Mouse (Mus musculus): ENCODE measurements around the gene Cbx6.
"Not testable (repeated sequence)": the region's sequence is repeated elsewhere in the genome, so short reads cannot be mapped to it uniquely, and the experiment has no call there.

Cbx6 gene

DNA sequence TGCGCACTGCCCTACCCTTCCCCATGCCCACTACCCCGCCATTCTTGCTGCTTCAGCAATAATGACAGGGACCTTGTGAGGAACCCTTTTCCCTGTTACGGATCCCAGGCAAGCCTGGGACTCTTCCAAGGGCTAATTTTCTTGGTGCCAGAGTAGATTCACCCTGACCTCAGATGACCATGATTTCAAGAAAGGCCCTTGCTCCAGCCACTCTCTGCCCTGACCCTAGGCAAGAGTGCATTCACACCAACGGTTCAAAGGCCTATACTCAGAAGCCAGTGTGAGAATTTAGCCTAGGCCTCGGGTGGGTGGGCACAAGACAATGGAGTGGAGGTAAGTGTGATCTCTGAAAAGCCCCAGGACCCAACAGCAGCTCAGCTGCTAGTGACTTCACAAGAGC, 5.1 kb downstream of the Cbx6 start:
- no peak for DNase-seq

DNA sequence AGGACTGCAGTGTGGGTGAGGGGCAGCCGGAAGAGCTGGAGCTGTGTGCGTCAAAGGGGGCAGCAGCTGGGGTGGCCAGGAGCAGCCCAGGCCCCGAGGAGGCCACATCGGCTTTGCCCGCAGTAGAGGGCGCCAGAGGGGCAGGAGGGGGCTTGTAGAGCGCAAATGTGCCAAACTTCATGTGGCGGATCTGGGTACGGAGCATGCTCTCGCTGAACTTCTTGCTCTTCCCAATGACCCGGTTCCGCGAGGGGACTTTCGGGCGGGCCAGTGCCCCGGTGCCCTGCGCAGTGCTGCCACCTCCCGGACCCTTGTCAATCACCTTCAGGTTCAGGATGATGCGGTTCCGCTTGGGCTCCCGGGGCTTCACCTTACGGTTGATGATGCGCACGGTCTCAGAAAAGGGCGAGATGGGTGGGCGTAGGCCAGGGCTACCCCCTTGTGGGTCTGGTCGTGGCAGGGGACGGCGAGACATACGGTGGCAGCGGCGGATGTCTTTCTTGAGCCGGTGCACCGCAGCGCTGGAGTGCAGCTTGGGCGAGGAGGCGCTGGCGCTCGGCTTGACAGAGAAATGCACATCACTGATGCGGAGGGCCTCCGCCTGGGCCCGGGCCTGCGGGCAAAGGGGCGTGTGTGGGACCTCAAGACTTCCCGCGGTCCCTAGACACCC, 6.0 kb downstream of the Cbx6 start:
- no peak for DNase-seq

DNA sequence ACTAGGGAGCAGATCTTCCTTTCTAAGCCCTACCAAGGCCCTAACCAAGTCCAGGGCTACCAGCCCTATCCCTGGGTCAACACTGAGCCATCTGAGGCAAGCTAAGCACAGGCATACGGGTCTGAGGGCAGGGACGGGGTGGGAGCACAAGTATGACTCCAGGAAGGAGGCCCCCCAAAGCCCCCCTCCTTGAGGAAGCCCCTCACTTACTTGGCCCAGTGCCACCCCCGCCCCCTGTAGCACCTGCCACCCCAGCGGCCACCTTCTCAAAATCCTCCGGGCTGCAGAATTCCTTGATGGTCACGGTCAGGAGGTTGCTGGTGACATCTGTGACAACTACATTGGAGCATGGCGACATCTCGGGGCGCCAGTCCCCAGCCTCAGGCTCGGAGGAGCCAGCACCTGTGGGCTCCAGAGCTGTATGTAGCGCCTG, 6.7 kb downstream of the Cbx6 start:
- no peak for DNase-seq

DNA sequence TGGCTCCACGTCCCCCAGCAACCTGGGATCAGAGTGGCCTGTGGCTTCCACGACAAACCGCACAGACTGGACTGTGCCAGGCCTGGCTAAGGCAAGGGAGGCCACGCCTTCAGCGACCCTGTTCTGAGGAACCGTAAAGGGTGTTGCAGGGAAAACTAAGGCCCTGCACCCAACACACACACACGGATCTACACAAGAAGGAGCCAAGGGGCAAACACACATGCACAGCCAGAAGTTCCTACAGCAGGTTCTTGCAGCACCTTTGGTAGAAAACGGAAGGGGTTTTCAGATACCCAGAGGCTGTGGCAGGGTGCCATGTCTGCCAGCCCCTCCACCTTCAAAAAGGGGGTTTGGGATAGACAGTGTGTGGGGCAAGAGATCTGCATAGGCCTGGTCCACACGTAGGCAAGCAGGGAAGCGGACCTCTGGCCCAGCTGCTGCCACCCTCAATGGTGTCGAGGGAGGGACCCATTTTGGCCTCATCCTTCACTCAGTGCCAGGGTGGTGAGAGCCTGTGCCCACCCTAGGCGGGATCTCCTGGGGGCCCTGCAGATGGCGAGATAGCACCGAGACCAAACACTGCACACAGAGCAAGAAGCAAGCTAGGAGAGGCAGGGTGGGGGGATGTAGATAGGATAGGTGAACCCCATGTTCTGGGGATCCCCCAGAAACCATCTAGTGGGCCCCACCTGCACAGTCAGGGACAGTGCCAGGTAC, 7.3 kb downstream of the Cbx6 start:
- DNase-seq = no peak

DNA sequence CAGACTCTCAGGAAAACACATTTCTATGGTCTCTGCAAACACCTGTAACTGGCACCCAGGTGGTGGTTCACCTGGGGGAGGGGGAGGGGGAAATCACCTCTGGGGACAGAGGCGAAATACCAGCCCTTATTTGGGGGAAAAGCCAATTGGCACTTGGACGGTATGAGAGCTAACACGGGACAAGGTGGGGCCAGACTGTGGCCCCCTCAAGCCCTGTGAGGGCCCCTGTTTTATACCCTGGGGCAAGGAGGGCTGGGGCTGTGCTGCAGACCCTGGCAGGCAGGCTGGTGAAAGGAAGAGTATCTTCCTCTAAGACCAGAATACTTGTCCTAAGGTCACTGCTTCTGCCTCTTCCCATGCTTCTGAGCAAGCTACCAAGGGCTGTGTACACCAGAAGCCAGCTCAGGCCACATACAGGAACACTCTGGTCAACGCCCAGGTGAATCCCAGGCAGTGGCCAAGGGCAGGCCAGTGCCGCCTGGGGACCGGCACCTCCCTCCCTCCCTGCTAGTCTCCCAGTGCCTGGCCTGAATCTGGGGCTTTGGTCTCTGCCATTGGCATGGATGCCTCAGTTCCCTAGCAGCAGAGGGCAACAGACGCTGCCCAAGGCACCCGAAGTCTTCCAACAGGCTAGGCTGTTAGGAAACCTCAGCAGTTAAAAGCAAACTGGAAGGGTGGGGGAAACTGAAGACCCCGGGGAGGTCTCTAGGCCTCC, 8.1 kb downstream of the Cbx6 start:
- DNase-seq = no peak

DNA sequence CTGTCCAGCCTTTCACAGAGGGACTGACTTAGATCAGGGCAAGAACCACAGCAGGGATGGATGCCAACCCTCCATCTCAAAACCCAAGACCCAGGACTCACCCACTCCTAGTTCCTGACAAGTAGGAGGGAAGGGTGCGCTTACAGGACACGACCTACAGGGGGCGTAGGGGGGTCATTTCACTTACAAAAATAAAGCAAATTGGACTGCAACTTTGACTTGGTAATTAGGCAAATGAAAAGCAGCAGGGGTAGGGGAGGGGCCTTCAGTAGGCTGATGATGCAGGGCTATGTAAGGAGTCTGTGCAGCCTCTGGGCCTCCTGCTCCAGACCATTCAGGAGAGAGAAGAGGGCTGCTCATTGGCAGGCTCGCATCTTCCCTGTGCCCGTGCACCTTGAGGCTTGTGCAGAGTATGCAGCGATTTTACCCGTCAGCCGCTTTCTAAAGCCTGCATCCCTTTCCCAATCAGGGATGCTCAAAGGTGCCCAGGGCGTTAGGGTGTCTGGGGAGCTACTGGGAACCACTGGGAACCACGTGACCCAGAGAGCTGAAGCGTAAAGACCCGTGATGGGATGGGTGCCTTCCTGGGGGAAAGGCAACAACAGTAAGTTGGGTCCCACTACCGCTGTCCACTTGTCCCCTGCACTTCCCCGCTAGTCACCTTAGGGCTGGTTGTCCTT, 9.2 kb downstream of the Cbx6 start:
- no peak for DNase-seq

DNA sequence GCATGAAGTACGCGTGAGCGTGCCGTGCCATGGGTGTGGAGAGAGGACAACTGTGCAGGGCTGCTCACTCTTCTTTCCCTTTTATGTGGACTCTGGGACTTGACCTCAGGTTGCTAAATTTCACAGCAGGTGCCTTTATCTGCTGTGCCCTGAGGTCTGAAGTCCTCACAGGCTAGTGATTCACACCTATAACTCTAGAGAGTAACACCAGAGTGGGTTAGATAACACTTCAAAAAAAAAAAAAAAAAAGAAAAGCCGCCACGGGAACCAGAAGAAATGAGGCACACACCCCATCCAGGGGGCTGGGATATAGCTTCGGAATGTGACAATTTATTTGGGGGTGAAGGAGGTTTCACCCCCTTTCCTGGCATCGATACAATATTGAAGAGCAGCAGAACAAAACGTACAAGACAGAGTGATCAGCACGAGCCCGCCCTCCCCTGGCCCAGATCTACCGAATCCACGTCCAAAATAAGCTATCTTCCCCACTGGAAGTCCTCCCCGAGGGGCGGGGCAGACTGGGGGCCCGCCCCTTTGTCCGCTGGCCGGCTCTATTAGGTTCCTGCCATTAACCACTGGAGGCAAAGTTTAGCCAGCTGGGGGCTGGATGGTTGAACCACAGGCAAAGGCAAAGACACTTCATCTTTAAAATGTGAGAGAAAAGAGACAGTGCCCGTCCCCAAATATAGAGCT, 10.8 kb downstream of the Cbx6 start:
- no peak for DNase-seq

DNA sequence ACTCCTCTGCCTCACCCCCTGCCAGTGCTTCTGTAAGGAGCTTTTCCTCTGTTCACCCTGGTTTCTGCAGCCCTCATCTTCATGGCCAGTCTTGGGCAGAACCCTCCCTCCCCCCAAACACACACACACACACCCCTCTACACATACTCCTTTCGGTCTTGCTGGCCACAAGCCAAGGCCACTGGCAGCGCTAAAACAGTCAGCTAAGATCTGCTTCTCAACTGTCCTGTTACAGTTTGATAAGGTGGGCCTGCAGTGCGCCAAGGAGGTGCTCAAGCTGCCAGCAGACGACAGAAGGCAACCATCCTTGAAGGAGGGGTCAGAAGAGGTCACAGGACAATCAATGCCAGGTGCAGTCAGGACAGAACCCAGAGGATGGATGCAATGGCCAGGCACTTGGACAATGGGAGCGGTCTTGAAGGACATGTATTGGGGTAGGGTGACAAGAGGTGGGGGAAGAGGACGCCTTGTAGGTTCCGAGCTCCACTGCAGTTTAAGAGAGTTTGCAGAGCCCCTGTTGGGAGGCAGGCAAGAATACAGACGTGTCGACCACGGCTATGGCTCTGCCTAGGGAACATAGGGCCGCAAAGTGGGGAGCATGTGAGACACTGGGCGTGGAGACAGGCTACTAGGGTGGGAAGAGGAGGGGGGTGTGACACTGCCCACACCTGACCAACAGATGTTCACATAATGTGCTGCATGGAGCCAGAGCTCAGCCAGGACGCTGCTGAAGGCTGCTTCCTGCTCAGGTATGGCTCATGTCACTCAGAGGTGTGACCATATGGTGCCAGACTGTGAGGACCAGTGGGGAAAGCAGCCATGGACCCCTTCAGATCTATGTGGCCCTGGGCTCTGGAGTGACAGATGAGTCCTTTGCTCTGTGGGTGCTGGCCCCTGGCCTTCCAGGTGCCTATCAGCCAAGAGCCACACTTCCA, 12.0 kb downstream of the Cbx6 start:
- no peak for DNase-seq

DNA sequence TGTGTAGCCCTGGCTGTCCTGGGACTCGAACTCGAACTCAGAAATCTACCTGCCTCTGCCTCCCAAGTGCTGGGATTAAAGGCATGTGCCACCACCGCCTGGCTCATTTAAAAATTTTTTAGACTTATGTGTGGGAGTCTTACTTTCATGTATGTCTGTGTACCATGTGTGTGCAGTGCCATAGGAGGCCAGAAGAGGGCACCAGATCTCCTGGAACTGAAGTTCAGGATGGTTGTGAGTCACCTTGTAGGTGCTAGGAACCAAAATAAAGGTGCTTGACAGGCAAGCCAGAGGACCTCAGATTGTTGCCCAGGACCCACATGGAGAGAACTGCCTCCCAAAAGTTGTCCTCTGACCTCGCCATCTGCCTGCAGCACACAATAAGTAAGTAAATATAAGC, 16.2 kb downstream of the Cbx6 start:
- no peak for DNase-seq

DNA sequence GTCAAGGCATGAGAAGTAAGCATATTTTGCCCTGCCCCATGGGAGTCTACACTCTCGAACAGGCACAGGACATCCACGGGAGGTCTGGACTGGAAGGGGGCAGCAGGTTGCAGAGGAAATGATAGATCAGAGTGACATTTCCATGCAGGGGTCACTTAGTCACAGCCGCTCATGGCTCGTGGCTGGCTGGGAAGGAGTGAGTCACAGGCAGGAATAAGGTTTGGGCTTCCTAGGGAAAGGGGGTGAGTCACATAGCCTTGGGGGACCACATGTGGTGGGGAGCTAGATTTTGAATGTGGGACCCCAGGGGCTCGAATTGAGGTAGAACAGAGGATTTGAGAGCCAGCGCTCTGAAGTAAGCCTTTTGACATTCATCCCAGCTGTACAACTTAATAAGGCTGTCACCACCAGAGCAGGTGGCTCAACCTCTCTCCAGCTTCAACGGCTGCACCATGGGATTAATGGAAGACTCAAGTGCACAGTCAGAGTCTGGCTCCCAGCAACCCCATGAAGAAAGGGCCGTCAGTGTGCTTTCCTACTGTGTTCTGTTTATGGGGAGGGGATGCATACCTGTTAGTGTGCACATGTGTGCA, 20.7 kb downstream of the Cbx6 start:
- DNase-seq = no peak

DNA sequence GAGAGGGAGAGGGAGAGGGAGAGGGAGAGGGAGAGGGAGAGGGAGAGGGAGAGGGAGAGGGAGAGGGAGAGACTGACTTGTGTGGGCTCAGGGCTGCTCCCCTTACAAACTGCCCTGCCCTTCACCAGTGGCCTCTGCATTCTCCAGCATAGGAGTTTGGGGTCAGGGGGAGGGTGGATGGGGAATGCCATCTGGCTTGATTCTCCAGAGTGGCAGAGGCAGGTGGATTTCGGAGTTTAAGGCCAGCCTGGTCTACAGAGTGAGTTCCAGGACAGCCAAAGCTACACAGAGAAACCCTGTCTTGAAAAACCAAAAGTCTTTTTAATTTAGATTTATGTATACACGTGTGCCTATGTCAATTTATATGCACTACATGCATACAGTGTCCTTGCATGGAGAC, 21.6 kb downstream of the Cbx6 start:
- not testable (repeated sequence) for DNase-seq

DNA sequence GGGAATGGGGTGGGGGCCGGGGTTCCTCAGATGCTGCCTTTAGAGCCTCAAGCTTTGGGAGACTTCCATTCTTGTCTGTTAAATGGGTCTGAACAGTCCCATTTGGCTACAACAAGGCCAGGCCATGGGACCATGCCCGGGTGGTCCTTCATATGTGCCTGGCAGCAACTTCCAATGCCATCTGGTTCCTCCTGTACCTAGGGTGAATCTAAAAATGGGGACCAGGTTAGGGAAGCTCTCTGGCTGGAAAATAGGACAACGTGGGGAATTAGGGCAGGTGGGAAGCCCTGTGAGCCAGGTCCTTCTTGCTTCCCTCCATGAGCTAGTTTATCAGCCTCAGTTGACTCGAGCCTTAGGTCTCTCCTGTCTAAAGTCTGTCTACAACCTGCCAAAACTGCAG, 23.5 kb downstream of the Cbx6 start:
- DNase-seq = no peak

DNA sequence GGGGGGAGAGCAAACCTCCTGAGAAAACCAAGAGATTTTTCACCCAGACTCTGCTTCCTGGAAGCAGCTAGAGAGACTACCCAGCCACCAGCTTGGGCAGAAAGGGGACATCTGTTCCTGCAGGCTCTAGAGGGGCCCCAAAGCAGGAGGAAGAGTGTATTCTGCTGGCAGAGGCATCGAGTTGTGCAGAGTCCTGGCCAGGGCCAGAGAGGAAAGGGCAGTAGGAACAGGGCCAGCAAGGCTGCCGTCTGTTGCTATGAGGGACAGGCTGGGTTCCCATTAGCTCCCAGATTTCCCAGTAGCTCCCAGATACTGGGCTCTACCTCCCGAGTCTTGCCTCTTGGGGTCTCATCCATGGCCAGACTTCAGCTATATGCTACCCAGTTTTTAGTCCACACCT, 24.4 kb downstream of the Cbx6 start:
- DNase-seq = no peak

DNA sequence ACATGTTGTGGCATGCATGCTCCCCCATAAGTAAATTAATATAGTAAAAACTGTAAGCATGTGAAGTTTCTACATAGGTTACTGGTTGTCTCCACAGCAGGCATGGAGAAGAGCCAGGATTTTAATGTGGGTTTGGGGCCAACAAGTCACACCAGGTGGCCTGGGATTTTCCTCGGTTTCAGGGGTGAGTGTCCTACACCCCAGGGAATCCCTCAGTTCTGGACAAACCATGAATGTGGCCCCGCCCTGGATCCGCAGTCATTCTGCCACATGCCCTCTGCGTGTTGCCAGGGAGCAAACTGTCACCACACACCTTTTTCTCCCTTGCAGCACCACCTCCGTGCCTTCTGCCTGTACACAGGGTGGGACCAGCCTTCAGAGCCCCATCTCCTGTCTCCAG, 25.8 kb downstream of the Cbx6 start:
- DNase-seq = no peak

DNA sequence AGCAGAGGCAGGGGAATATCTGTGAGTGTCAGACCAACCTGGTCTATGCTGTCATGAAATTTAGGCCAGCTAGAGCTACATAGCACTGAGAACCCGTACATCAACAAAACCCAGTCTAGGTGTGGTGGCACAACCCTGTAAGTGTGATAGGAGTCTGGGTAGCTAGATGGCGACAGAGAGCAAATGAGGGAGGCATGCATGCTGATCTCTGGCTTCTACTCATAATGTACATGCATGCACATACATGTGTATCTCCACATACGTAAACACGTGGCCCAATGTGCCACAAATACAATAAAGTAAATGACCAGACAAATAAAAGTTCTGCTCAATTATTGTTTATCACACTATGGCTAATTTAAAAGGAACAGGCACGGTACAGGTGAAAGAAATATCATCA, 26.4 kb downstream of the Cbx6 start:
- DNase-seq = no peak

DNA sequence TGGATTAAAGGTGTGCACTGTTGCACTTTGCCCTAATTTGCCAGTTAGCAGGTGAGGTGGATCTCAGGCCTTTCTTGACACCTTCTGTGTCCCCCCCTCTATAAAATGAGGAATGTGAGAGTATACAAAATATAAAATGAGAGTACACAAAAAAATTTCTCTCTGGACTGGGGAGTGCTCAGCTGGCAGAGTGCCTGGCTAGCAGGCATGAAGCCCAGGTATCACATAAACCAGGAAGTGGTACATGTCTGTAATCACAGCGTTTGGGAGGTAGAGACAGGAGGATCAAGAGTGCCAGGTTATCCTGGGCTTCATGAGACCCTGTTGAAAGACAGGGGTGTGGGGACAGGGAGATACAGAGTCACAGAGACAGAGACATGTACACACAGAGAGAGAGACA, 27.4 kb downstream of the Cbx6 start:
- DNase-seq = no peak

DNA sequence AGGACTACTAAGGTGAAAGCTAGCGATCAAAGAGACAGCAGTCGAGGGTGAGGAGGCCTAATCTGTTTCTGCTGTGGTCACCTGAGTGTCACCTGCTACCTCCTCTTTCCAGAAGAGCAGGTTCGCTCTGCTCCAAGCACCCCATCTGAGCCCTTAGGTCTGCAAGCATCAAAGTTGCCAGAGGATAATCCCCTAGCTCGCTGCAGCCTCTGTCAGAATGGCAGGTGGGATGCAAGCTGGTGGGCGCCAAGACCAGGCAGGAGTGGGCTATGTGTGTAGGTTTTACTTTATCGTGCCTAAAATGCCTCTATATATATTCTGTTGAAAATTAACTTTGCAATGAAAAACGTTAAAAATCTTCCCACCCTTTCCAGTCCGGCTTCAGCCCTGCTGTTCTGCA, 29.2 kb downstream of the Cbx6 start:
- no peak for DNase-seq

DNA sequence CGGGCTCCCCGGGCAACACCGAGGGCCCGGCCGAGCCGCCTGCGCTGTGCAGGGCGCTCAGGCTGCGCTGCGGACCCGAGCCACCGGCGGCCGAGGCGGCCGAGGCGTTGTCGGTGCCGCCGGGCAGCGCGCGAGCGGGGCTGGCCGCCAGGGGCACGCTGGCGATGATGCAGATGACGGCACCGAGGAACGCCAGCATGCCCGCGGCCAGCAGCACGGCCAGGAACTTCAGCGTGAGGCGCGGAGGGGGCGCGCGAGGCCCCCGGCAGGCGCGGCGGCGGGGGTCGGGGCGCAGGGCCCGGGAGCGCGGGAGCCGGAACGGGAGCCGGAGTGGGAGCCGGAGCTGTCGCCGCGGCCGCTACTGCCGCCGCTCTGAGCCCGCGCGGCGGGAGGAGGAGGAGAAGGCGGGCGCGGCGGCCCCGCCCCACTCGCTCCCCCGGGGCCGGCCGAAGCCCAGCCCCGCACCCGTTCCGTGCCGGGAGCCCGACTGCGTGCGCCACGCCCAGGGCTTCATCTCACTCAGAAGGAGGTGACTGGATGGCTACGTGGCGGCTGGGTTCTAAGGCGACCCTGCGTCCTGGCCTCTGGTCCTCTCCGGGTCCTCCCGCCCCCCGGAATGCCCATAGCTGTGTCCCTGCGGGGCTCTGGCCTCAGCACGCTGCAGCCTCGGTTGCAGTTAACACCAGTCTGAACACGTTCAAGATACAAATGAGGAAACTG, 30.0 kb downstream of the Cbx6 start, which contains the start of gene Nptxr:
Gene Nptxr, minus strand, starts transcription at position 415 of the 720 bp plus-strand sequence.
- DNase-seq = no peak

DNA sequence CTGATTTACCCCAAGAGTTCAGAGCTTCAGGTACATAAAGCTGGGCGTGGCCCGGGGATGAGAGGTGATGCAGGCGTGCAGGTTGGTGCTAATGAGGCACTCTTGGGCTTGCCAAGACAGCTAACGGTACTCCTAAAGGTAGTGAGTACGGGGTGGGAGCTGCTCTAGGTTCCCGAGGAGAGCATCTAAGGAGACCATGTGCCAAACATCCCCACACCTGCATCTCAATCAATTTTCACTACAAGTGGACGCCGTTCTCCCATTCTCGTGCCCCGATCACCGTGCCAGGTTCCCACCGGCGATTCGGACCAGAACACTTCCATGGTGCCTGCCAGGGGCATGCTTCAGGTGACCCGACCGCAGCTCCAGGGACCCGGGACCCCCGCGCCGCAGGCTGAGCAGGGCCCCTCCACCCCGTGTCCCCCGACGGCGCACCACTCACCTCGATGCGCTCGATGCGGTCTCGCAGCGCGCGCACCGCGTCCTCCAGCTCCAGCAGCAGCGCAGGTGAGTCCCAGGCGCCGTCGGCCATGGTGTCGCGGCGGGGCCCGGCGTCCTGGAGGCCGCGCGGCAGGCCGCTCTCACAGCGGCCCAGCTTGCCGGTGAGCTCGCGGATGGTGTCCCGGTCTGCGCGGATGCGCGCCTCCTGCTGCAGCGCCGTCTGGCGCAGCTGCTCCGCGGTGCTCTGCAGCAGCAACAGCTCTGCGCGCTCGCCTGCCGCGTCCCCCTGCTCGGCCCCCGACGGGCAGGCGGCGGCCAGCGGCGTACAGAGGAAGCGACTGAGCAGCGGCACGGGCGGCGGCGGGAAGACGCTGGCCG, 30.7 kb downstream of the Cbx6 start:
- DNase-seq = no peak

DNA sequence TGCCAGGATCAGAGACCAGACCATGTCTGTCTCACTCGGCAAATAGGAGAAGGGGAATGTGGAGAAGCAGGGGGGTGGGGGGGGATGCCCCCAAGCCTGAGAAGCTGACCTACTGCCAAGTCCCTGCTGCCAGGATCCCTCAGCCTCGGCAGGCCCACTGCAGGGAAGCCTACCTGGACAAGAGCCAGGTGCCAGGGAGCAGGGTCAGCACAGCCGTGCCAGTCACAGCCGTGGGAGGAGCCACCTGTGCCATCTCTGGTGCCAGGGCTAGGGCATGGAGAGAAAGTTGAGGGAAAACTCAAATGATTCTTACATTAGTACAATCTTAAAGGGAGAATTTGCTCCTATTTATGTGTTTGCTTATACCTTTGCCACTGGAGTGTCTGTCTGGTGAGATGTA, 32.2 kb downstream of the Cbx6 start:
- no peak for DNase-seq
